Mouse (Mus musculus) T-helper 1 cell (primary cell): Measurements from ENCODE around the gene F10.
"Not testable (repeated sequence)": the region's sequence is repeated elsewhere in the genome, so short reads cannot be mapped to it uniquely, and the experiment has no call there.

Experiments used
- in situ Hi-C: fragments of 300-600 bp; cut with MboI, MseI; formaldehyde crosslinking; loops from one replicate; pipeline ENCODE4 v1.15.1; 2025; ENCODE audit warnings: high pct_unique_total_duplicates

Gene F10

GRCm38 (mm10) chr8:13060441-13061150, 23.5 kb downstream of the F10 start, which contains the start of gene Proz:
Gene Proz (plus strand): TSS chr8:13060914.
- in situ Hi-C loops, result loop anchor here (10.0 kb wide), 1 partner anchor 1774 kb away; no protein-coding TSS in a partner anchor

- in situ Hi-C loops, result loop anchor here (10.0 kb wide), 1 partner anchor 1772 kb away; no protein-coding TSS in a partner anchor
These were observed 26.0 kb downstream of the F10 start for GRCm38 (mm10) chr8:13063112-13063511.

GRCm38 (mm10) chr8:13073255-13073654, 36.1 kb downstream of the F10 start:
- in situ Hi-C loops, result no loop called here

GRCm38 (mm10) chr8:13075044-13075443, 37.9 kb downstream of the F10 start:
- in situ Hi-C loops, result no loop called here

GRCm38 (mm10) chr8:13075579-13075978, 38.5 kb downstream of the F10 start:
- in situ Hi-C loops, result not testable (repeated sequence)

GRCm38 (mm10) chr8:13077542-13077941, 40.4 kb downstream of the F10 start:
- in situ Hi-C loops, result no loop called here

GRCm38 (mm10) chr8:13104691-13105086, 67.6 kb downstream of the F10 start:
- in situ Hi-C loops, result loop anchor here (5.0 kb wide), 1 partner anchor 678 kb away; no protein-coding TSS in a partner anchor

GRCm38 (mm10) chr8:13105087-13105881, 68.2 kb downstream of the F10 start, which contains the start of the genes Pcid2 and Cul4a:
Gene Pcid2 (minus strand): TSS chr8:13105459.
Gene Cul4a (plus strand): TSS chr8:13105621.
- in situ Hi-C loops, result loop anchor here (5.0 kb wide), 1 partner anchor 677 kb away; no protein-coding TSS in a partner anchor

- in situ Hi-C loops, result loop anchor here (5.0 kb wide), 1 partner anchor 676 kb away; no protein-coding TSS in a partner anchor
These were observed 68.9 kb downstream of the F10 start for GRCm38 (mm10) chr8:13105908-13106551.
